Mouse (Mus musculus) embryonic stem cell, embryonic (primary cell): Measurements from ENCODE around the gene Thsd4.

Experiments
- CTCF ChIA-PET, 4 experiments: fragments of 300-600 bp in 2 of 4; fragments of 350-600 bp in 2 of 4; sonication (Branson Sonifier 250); formaldehyde crosslinking; loops; one replicate each; lab custom pipeline; 2022; ENCODE audit warnings: inconsistent platforms in 2 of 4; lab: Charles Lee
- POLR2A ChIA-PET, 4 experiments: fragments of 300-600 bp in 2 of 4; fragments of 350-600 bp in 2 of 4; sonication (Branson Sonifier 250); formaldehyde crosslinking; loops; one replicate each; lab custom pipeline; 2022; ENCODE audit warnings: antibody characterized with exemption in 4 of 4, inconsistent platforms in 1 of 4; lab: Charles Lee

Gene Thsd4

GRCm38 (mm10) chr9:60491079-60491478 is 30.8 kb downstream of the Thsd4 start:
- POLR2A ChIA-PET: no interaction called here
- CTCF ChIA-PET: interaction anchor here in 2 of 4 experiments (0.6 to 1.1 kb wide), 2 partner anchors 57 to 396 kb away, joined by 3 to 4 read pairs; no protein-coding TSS in a partner anchor

- ChIA-PET POLR2A (no interaction called here), CTCF (no interaction called here)
Observed at GRCm38 (mm10) chr9:60488816-60489215, 33.0 kb downstream of the Thsd4 start.

GRCm38 (mm10) chr9:60482165-60482564 is 39.7 kb downstream of the Thsd4 start:
- POLR2A ChIA-PET: interaction anchor here in 1 of 4 experiments (1.0 kb wide), 1 partner anchor 21 kb away, joined by 3 read pairs; no protein-coding TSS in a partner anchor
- CTCF ChIA-PET: interaction anchor here in 1 of 4 experiments (0.8 kb wide), 1 partner anchor 200 kb away, joined by 3 read pairs; no protein-coding TSS in a partner anchor

GRCm38 (mm10) chr9:60480052-60480451 is 41.8 kb downstream of the Thsd4 start:
- ChIA-PET CTCF (no interaction called here), POLR2A (no interaction called here)

- ChIA-PET POLR2A (interaction anchor here in 1 of 4 experiments (0.6 kb wide), 2 partner anchors 49 to 345 kb away, joined by 3 read pairs; no protein-coding TSS in a partner anchor), CTCF (no interaction called here)
Observed at GRCm38 (mm10) chr9:60478806-60479205, 43.0 kb downstream of the Thsd4 start.

- CTCF ChIA-PET: interaction anchor here in 1 of 4 experiments (0.5 kb wide), 1 partner anchor 410 kb away, joined by 3 read pairs; no protein-coding TSS in a partner anchor
- POLR2A ChIA-PET: no interaction called here
Observed at GRCm38 (mm10) chr9:60477991-60478750, 43.7 kb downstream of the Thsd4 start.

- CTCF ChIA-PET: interaction anchor here in 1 of 4 experiments (0.7 kb wide), 1 partner anchor 210 kb away, joined by 4 read pairs; no protein-coding TSS in a partner anchor
- POLR2A ChIA-PET: interaction anchor here in 2 of 4 experiments (0.7 to 0.9 kb wide), 3 partner anchors 22 to 170 kb away, joined by 3 to 4 read pairs (median 3); no protein-coding TSS in a partner anchor
Observed at GRCm38 (mm10) chr9:60460010-60460982, 61.5 kb downstream of the Thsd4 start.

GRCm38 (mm10) chr9:60458468-60458962 is 63.3 kb downstream of the Thsd4 start:
- ChIA-PET POLR2A (no interaction called here), CTCF (interaction anchor here in 1 of 4 experiments (1.3 kb wide), 1 partner anchor 25 kb away, joined by 3 read pairs; no protein-coding TSS in a partner anchor)

GRCm38 (mm10) chr9:60457359-60458210 is 64.3 kb downstream of the Thsd4 start:
- ChIA-PET POLR2A (interaction anchor here in 2 of 4 experiments (0.7 to 1.2 kb wide), 2 partner anchors 11 to 25 kb away, joined by 3 read pairs; no protein-coding TSS in a partner anchor), CTCF (interaction anchor here in 2 of 4 experiments (0.6 to 1.3 kb wide), 3 partner anchors 26 to 404 kb away, joined by 3 to 4 read pairs (median 3); no protein-coding TSS in a partner anchor)

GRCm38 (mm10) chr9:60456651-60457050 is 65.2 kb downstream of the Thsd4 start:
- POLR2A ChIA-PET: interaction anchor here in 2 of 4 experiments (0.6 to 1.2 kb wide), 2 partner anchors 10 to 1286 kb away, joined by 3 to 4 read pairs; no protein-coding TSS in a partner anchor

GRCm38 (mm10) chr9:60454406-60455076 is 67.3 kb downstream of the Thsd4 start:
- ChIA-PET CTCF (no interaction called here), POLR2A (interaction anchor here in 1 of 4 experiments (1.2 kb wide), 1 partner anchor 12 kb away, joined by 3 read pairs; no protein-coding TSS in a partner anchor)

More at GRCm38 (mm10) chr9:60456651-60457050, 65.2 kb downstream of the Thsd4 start:
- CTCF ChIA-PET: no interaction called here

GRCm38 (mm10) chr9:60449498-60449897 is 72.3 kb downstream of the Thsd4 start:
- POLR2A ChIA-PET: interaction anchor here in 1 of 4 experiments (1.0 kb wide), 1 partner anchor 35 kb away, joined by 3 read pairs; no protein-coding TSS in a partner anchor
- CTCF ChIA-PET: interaction anchor here in 1 of 4 experiments (0.5 kb wide), 1 partner anchor 102 kb away, joined by 7 read pairs; no protein-coding TSS in a partner anchor

- ChIA-PET CTCF (interaction anchor here in 1 of 4 experiments (0.5 kb wide), 1 partner anchor 178 kb away, joined by 5 read pairs; no protein-coding TSS in a partner anchor), POLR2A (no interaction called here)
Observed at GRCm38 (mm10) chr9:60445821-60446220, 76.0 kb downstream of the Thsd4 start.

- ChIA-PET CTCF (interaction anchor here in 2 of 4 experiments (0.5 to 0.7 kb wide), 2 partner anchors 82 to 198 kb away, joined by 3 read pairs; no protein-coding TSS in a partner anchor), POLR2A (no interaction called here)
Observed at GRCm38 (mm10) chr9:60441274-60441902, 80.5 kb downstream of the Thsd4 start.

GRCm38 (mm10) chr9:60440506-60440905 is 81.3 kb downstream of the Thsd4 start:
- POLR2A ChIA-PET: no interaction called here
- CTCF ChIA-PET: interaction anchor here in 1 of 4 experiments (0.7 kb wide), 1 partner anchor 197 kb away, joined by 3 read pairs; no protein-coding TSS in a partner anchor

- POLR2A ChIA-PET: interaction anchor here in 1 of 4 experiments (0.9 kb wide), 1 partner anchor 18 kb away, joined by 3 read pairs; no protein-coding TSS in a partner anchor
Observed at GRCm38 (mm10) chr9:60436246-60436645, 85.6 kb downstream of the Thsd4 start.

More at GRCm38 (mm10) chr9:60436246-60436645, 85.6 kb downstream of the Thsd4 start:
- CTCF ChIA-PET: no interaction called here
